Comparison of ENCODE assay signal across 18 mouse cellular contexts in genomic region chr13:9422876-9423275, GRCm38 (mm10).
DNase-seq lines count a peak whose midpoint lies in the region; ATAC-seq and TF ChIP-seq lines count a peak whose summit lies in the region.
"Had no signal": no experiment of that assay in that cellular context is flagged by ENCODE, and none has a peak within 500 bp of the region (broad histone marks: within the 10 kb centered on the region; RNA-seq: fewer than 3 reads in every experiment).

No protein-coding gene starts in this region.

- 0 out of 2 replicates have a peak, but pooled peaks cover 4% of the 10 kb centered on the region for H3K4me1 ChIP-seq in lung, postnatal 0 days (ENCODE audit: insufficient read depth, low read depth, low read length)
- H3K4me1 ChIP-seq in forebrain, postnatal 0 days (ENCODE audit: insufficient read depth), result no peaks in the 10 kb centered on the region; the same call in 1 of the 2 replicates
- H3K4me1 ChIP-seq: limb, embryonic 15.5 days had no signal

- 53% methylated on average over 1 of the region's 1 CpGs for WGBS in lung, postnatal 0 days
- 50% methylated on average over 1 of the region's 1 CpGs for WGBS in forebrain, postnatal 0 days

- no peak; the same call in 1 of the 2 replicates for ATAC-seq in lung, postnatal 0 days
- ATAC-seq in forebrain, postnatal 0 days, result peak; percentile 76
- no peak for ATAC-seq in monocyte, adult 5-6 weeks (replicated peaks; ENCODE audit: insufficient number of reproducible peaks, low FRiP score, low TSS enrichment, poor library complexity, severe bottlenecking)
- no peak for ATAC-seq in inflammation-experienced regulatory T-cells, adult 6 months

- H3K4me2 ChIP-seq in lung, postnatal 0 days (replicated peaks; ENCODE audit: low read depth, low read length), result no peak overlapping the region
- H3K4me2 ChIP-seq in forebrain, postnatal 0 days (ENCODE audit: low read depth), result no peak overlapping the region
- H3K4me2 ChIP-seq: embryonic facial prominence, embryonic 13.5 days; heart, embryonic 11.5 days; limb, embryonic 15.5 days; midbrain, embryonic 11.5 days had no signal

- no peaks in the 10 kb centered on the region for H3K27me3 ChIP-seq in lung, postnatal 0 days (replicated peaks; ENCODE audit: insufficient read depth, low read length)
- H3K27me3 ChIP-seq in forebrain, postnatal 0 days (ENCODE audit: insufficient read depth, low read length), result no peaks in the 10 kb centered on the region
- H3K27me3 ChIP-seq: embryonic facial prominence, embryonic 13.5 days; limb, embryonic 15.5 days had no signal

- H3K27ac ChIP-seq in lung, postnatal 0 days (ENCODE audit: low read length), result no peak overlapping the region
- no peak overlapping the region for H3K27ac ChIP-seq in forebrain, postnatal 0 days (ENCODE audit: low read depth, low read length)
- H3K27ac ChIP-seq: embryonic facial prominence, embryonic 13.5 days; limb, embryonic 15.5 days had no signal

- no peak for TF ChIP-seq CTCF in lung, postnatal 0 days (IDR thresholded peaks at IDR 0.05)
- TF ChIP-seq CTCF in forebrain, postnatal 0 days (IDR thresholded peaks at IDR 0.05; ENCODE audit: low read depth), result no peak

- H3K36me3 ChIP-seq in lung, postnatal 0 days (ENCODE audit: insufficient read depth, low read length), result no peaks in the 10 kb centered on the region
- H3K36me3 ChIP-seq in forebrain, postnatal 0 days (ENCODE audit: insufficient read depth), result no peaks in the 10 kb centered on the region
- H3K36me3 ChIP-seq: embryonic facial prominence, embryonic 13.5 days; limb, embryonic 15.5 days had no signal

- no peak overlapping the region for H3K4me3 ChIP-seq in lung, postnatal 0 days (ENCODE audit: low read depth, low read length)
- H3K4me3 ChIP-seq in forebrain, postnatal 0 days (ENCODE audit: low read depth, low read length), result no peak overlapping the region
- H3K4me3 ChIP-seq: embryonic facial prominence, embryonic 13.5 days; limb, embryonic 15.5 days had no signal

- H3K9ac ChIP-seq in lung, postnatal 0 days (replicated peaks; ENCODE audit: low read depth), result no peak overlapping the region
- H3K9ac ChIP-seq in forebrain, postnatal 0 days, result no peak overlapping the region
- H3K9ac ChIP-seq: embryonic facial prominence, embryonic 13.5 days; limb, embryonic 15.5 days had no signal

- H3K9me3 ChIP-seq in lung, postnatal 0 days (ENCODE audit: low read length), result no peaks in the 10 kb centered on the region
- H3K9me3 ChIP-seq in forebrain, postnatal 0 days (ENCODE audit: low read length), result no peaks in the 10 kb centered on the region
- H3K9me3 ChIP-seq: embryonic facial prominence, embryonic 13.5 days; limb, embryonic 15.5 days had no signal

- no peak for TF ChIP-seq EP300 in lung, postnatal 0 days (IDR thresholded peaks at IDR 0.05)

- peak; percentile 61 for DNase-seq in heart, adult 11 months
- DNase-seq in heart, postnatal 10 days, result no peak
- DNase-seq in lung, postnatal 0 days (ENCODE audit: low spot score), result peak; percentile 41
- DNase-seq in lung, postnatal 14 days, result no peak
- DNase-seq in cerebellum, adult 8-10 months, result peak; percentile 18
- peak; percentile 48 for DNase-seq in forebrain, postnatal 0 days
- DNase-seq: adrenal gland, postnatal 14 days; gastrocnemius, postnatal 14 days; kidney, adult 18-20 months; kidney, postnatal 14 days; lung, postnatal 10 days; thymus, postnatal 25 days had no signal

- intact Hi-C loops in heart, postnatal 10 days (cut with DNase I), result no loop called here

Comparison
In these comparisons a context has a peak if more than half of its experiments do, and no peak if none do; other contexts are left out.
1. DNase-seq: peak in heart, adult 11 months (single experiment), lung, postnatal 0 days (single experiment), cerebellum, adult 8-10 months (single experiment) and forebrain, postnatal 0 days (single experiment); none in heart, postnatal 10 days (0 of 2) and lung, postnatal 14 days (single experiment).